Mouse (Mus musculus): ENCODE data around the gene En2. TPM values are rescaled to one million over a fixed set of nuclear protein-coding genes. Genes with fewer than 3 reads are reported as not detected.

En2 gene
- polyA plus RNA-seq, 1 experiment from 2014 or later, result not detected

GRCm38 (mm10) chr5:28219596-28219995, 54.1 kb downstream of the En2 start:
- Histone ChIP-seq H3K27ac (no peak overlapping the region), H3K36me3 (no peaks in the 10 kb centered on the region), H3K9me3 (no peaks in the 10 kb centered on the region), H3K9ac (no peak overlapping the region), H3K27me3 (peaks cover 12% of the 10 kb centered on the region; the same call in 1 of the 2 replicates), H3K4me3 (no peak overlapping the region), H3K4me1 (no peaks in the 10 kb centered on the region), H3K4me2 (no peak overlapping the region)
- ATAC-seq (ENCODE audit: borderline replicate concordance, extremely low read depth, low FRiP score, low TSS enrichment), result no peak
- 62% methylated on average over 1 of the region's 1 CpGs for WGBS

Other genes with a start within 250 kb of the En2 start
- 57.6 and 60.4 TPM in 2 replicates for gene Insig1, start 94.3 kb upstream of the En2 start, polyA plus RNA-seq (2015; fragmentation: Nextera tagmentation; extraction: Ambion mirVana)
- gene Cnpy1, start 80.1 kb downstream of the En2 start, polyA plus RNA-seq (2015; fragmentation: Nextera tagmentation; extraction: Ambion mirVana), result 0.56 and 0.63 TPM in 2 replicates
- gene Rbm33, start 151.4 kb downstream of the En2 start, polyA plus RNA-seq (2015; fragmentation: Nextera tagmentation; extraction: Ambion mirVana), result 13.3 and 13.9 TPM in 2 replicates

Measured in lung, embryonic 15.5 days (tissue).